Mouse (Mus musculus) intestine, embryonic 16.5 days (tissue): Measurements from ENCODE around the gene Tmbim1. TPM values are rescaled to one million over a fixed set of nuclear protein-coding genes. Genes with fewer than 3 reads are reported as not detected.

Source experiments
- ATAC-seq: fragments of 200-750 bp; cut with Nextera tagmentation; 2 replicates; pipeline ENCODE4 v1.8.0; 2017; ENCODE audit warnings: moderate TSS enrichment, moderate library complexity
- H3K27ac ChIP-seq: fragments of 300-500 bp; sonication (generic); 2 replicates; pipeline ENCODE4 v1.5.1; 2014; ENCODE audit warnings: mild to moderate bottlenecking, low read length
- H3K27me3 ChIP-seq: fragments of 300-500 bp; sonication (generic); replicated peaks from 2 replicates; pipeline ENCODE4 v1.6.1; 2014; ENCODE audit warnings: low read length, control low read depth, mixed read lengths; ENCODE audit not compliant: control insufficient read depth, insufficient read depth
- H3K36me3 ChIP-seq: fragments of 300-500 bp; sonication (generic); 2 replicates; pipeline ENCODE4 v1.6.1; 2014; ENCODE audit warnings: low read length, control low read depth; ENCODE audit not compliant: control insufficient read depth, insufficient read depth
- H3K4me1 ChIP-seq: fragments of 300-500 bp; sonication (generic); 2 replicates; pipeline ENCODE4 v1.6.1; 2014; ENCODE audit warnings: low read length, control low read depth, mixed read lengths; ENCODE audit not compliant: control insufficient read depth, insufficient read depth
- H3K4me2 ChIP-seq: fragments of 300-500 bp; sonication (generic); 2 replicates; pipeline ENCODE4 v1.6.1; 2014; ENCODE audit warnings: low read depth, low read length, control low read depth
- H3K4me3 ChIP-seq: fragments of 300-500 bp; sonication (generic); 2 replicates; pipeline ENCODE4 v1.5.1; 2014; ENCODE audit warnings: mild to moderate bottlenecking, low read length
- H3K9ac ChIP-seq: fragments of 300-500 bp; sonication (generic); 2 replicates; pipeline ENCODE4 v1.6.1; 2014; ENCODE audit warnings: low read depth, low read length
- H3K9me3 ChIP-seq: fragments of 300-500 bp; sonication (generic); 2 replicates; pipeline ENCODE4 v1.6.1; 2016; ENCODE audit warnings: low read length, control low read depth; ENCODE audit not compliant: control insufficient read depth
- WGBS: fragments of 180-500 bp; shearing (Covaris S2); extraction: QIAGEN DNeasy Blood & Tissue Kit; methylation state at CpG from one replicate; pipeline ENCODE4 v1.1.7; 2014; 5-methylcytosine and 5-hydroxymethylcytosine counted together
- polyA plus RNA-seq: library from polyadenylated mRNA; unstranded; fragments of >200 nt; fragmentation: Nextera tagmentation; extraction: Ambion mirVana; gene quantifications from 2 replicates; pipeline ENCODE4 v1.2.1, GENCODE M21; 2015

Gene Tmbim1
- polyA plus RNA-seq, 1 experiment from 2014 or later, result 79.8 TPM

GRCm38 (mm10) chr1:74284543-74285160, 20.8 kb downstream of the Tmbim1 start, which contains the start of the genes Aamp and Pnkd:
TSS of gene Aamp (minus strand) at chr1:74284738.
TSS of gene Pnkd (plus strand) at chr1:74284930.
- peaks cover 20% of the 10 kb centered on the region for H3K36me3 ChIP-seq
- peak within 1 kb of the TSS; percentile 78 for H3K4me3 ChIP-seq
- ATAC-seq, result peak; percentile 97
- WGBS, result under 1% methylated on average over 56 of the region's 56 CpGs
- H3K9me3 ChIP-seq, result no peaks in the 10 kb centered on the region
- peak within 1 kb of the TSS; percentile 74 for H3K27ac ChIP-seq
- no peaks in the 10 kb centered on the region for H3K27me3 ChIP-seq
- H3K4me1 ChIP-seq, result peaks cover 33% of the 10 kb centered on the region
- peak within 1 kb of the TSS; percentile 81 for H3K4me2 ChIP-seq
- peak within 1 kb of the TSS; percentile 85 for H3K9ac ChIP-seq

- WGBS, result 9% methylated on average over 15 of the region's 15 CpGs
Observed at GRCm38 (mm10) chr1:74283686-74284463, 21.5 kb downstream of the Tmbim1 start.

GRCm38 (mm10) chr1:74282896-74283625, 22.4 kb downstream of the Tmbim1 start:
- Histone ChIP-seq H3K9ac (0 out of 2 replicates have a peak overlapping the region, but pooled peaks have one; percentile 1), H3K27me3 (no peaks in the 10 kb centered on the region), H3K4me1 (peaks cover 30% of the 10 kb centered on the region), H3K9me3 (no peaks in the 10 kb centered on the region), H3K27ac (no peak overlapping the region), H3K4me2 (peak overlapping the region; percentile 75; the same call in 1 of the 2 replicates), H3K36me3 (peaks cover 15% of the 10 kb centered on the region), H3K4me3 (no peak overlapping the region)
- no peak for ATAC-seq
- 82% methylated on average over 10 of the region's 10 CpGs for WGBS

More at GRCm38 (mm10) chr1:74283686-74284463, 21.5 kb downstream of the Tmbim1 start:
- peak; percentile 59 for ATAC-seq
- peak overlapping the region; percentile 75 for H3K4me2 ChIP-seq
- no peaks in the 10 kb centered on the region for H3K27me3 ChIP-seq
- H3K9ac ChIP-seq, result peak overlapping the region; percentile 85
- H3K4me3 ChIP-seq, result peak overlapping the region; percentile 78
- peaks cover 33% of the 10 kb centered on the region for H3K4me1 ChIP-seq
- peaks cover 20% of the 10 kb centered on the region for H3K36me3 ChIP-seq
- H3K9me3 ChIP-seq, result no peaks in the 10 kb centered on the region
- H3K27ac ChIP-seq, result peak overlapping the region; percentile 74

- 94% methylated on average over 8 of the region's 8 CpGs for WGBS
- Histone ChIP-seq H3K4me1 (peaks cover 32% of the 10 kb centered on the region), H3K9ac (no peak overlapping the region), H3K9me3 (no peaks in the 10 kb centered on the region), H3K4me2 (no peak overlapping the region), H3K27ac (no peak overlapping the region), H3K27me3 (no peaks in the 10 kb centered on the region), H3K4me3 (no peak overlapping the region), H3K36me3 (peaks cover 15% of the 10 kb centered on the region)
- ATAC-seq, result no peak
Observed at GRCm38 (mm10) chr1:74281886-74282285, 23.5 kb downstream of the Tmbim1 start.

- Histone ChIP-seq H3K9me3 (no peaks in the 10 kb centered on the region), H3K27ac (no peak overlapping the region), H3K9ac (no peak overlapping the region), H3K4me3 (no peak overlapping the region), H3K4me1 (peaks cover 33% of the 10 kb centered on the region), H3K4me2 (no peak overlapping the region), H3K36me3 (peaks cover 15% of the 10 kb centered on the region), H3K27me3 (no peaks in the 10 kb centered on the region)
- no peak for ATAC-seq
- 86% methylated on average over 2 of the region's 2 CpGs for WGBS
Observed at GRCm38 (mm10) chr1:74281372-74281771, 24.1 kb downstream of the Tmbim1 start.

- Histone ChIP-seq H3K9me3 (no peaks in the 10 kb centered on the region), H3K36me3 (peaks cover 15% of the 10 kb centered on the region), H3K4me2 (no peak overlapping the region), H3K9ac (peak overlapping the region; percentile 20; the same call in 1 of the 2 replicates), H3K27me3 (no peaks in the 10 kb centered on the region), H3K4me3 (no peak overlapping the region), H3K4me1 (peaks cover 28% of the 10 kb centered on the region), H3K27ac (no peak overlapping the region)
- 87% methylated on average over 14 of the region's 14 CpGs for WGBS
- no peak for ATAC-seq
Observed at GRCm38 (mm10) chr1:74280591-74281325, 24.7 kb downstream of the Tmbim1 start.

- 85% methylated on average over 11 of the region's 11 CpGs for WGBS
- Histone ChIP-seq H3K9me3 (no peaks in the 10 kb centered on the region), H3K27ac (no peak overlapping the region), H3K36me3 (peaks cover 15% of the 10 kb centered on the region), H3K4me2 (no peak overlapping the region), H3K4me3 (no peak overlapping the region), H3K4me1 (peaks cover 37% of the 10 kb centered on the region), H3K27me3 (no peaks in the 10 kb centered on the region), H3K9ac (no peak overlapping the region)
- no peak for ATAC-seq
Observed at GRCm38 (mm10) chr1:74278988-74279387, 26.4 kb downstream of the Tmbim1 start.

- H3K9ac ChIP-seq, result peak within 1 kb of the TSS; percentile 23
- H3K27me3 ChIP-seq, result no peaks in the 10 kb centered on the region
- H3K4me1 ChIP-seq, result peaks cover 33% of the 10 kb centered on the region
- H3K9me3 ChIP-seq, result no peaks in the 10 kb centered on the region
- ATAC-seq, result no peak
- H3K4me2 ChIP-seq, result peak within 1 kb of the TSS; percentile 6; the same call in 1 of the 2 replicates
- H3K36me3 ChIP-seq, result peaks cover 15% of the 10 kb centered on the region
- H3K4me3 ChIP-seq, result peak within 1 kb of the TSS; percentile 9; the same call in 1 of the 2 replicates
- no peak within 1 kb of the TSS for H3K27ac ChIP-seq
- 91% methylated on average over 10 of the region's 10 CpGs for WGBS
Observed at GRCm38 (mm10) chr1:74278538-74278937, 26.9 kb downstream of the Tmbim1 start, which contains the start of gene Gpbar1. TSS of gene Gpbar1 (plus strand) at chr1:74278550.
